Mouse (Mus musculus) liver, embryonic 14.5 days (tissue): Measurements from ENCODE around the gene Zfp113. TPM values are rescaled to one million over a fixed set of nuclear protein-coding genes. Genes with fewer than 3 reads are reported as not detected.
A peak's percentile ranks its signal among the peaks of the same experiment; 100 is the strongest.

Experiments
- ATAC-seq: fragments of 200-750 bp; cut with Nextera tagmentation; 2 replicates; pipeline ENCODE4 v1.8.0; 2017; ENCODE audit warnings: moderate number of reproducible peaks, mild to moderate bottlenecking, moderate library complexity; ENCODE audit not compliant: insufficient read depth
- DNase-seq, 3 experiments: peaks; one replicate each; pipeline ENCODE4 v3.0.0-alpha.2; 2012 to 2013; ENCODE audit warnings: low read depth in 3 of 3, low spot score in 3 of 3
- H3K27ac ChIP-seq: fragments of 300-500 bp; sonication (generic); 2 replicates; pipeline ENCODE4 v1.5.1; 2014; ENCODE audit warnings: moderate library complexity, mild to moderate bottlenecking, control low read depth, inconsistent platforms
- H3K27me3 ChIP-seq: fragments of 300-500 bp; sonication (generic); 2 replicates; pipeline ENCODE4 v1.6.1; 2014; ENCODE audit warnings: mild to moderate bottlenecking, low read length, moderate library complexity; ENCODE audit not compliant: control insufficient read depth, insufficient read depth
- H3K36me3 ChIP-seq: fragments of 300-500 bp; sonication (generic); replicated peaks from 2 replicates; pipeline ENCODE4 v1.6.1; 2014; ENCODE audit warnings: low read depth; ENCODE audit not compliant: control insufficient read depth, insufficient read depth
- H3K4me1 ChIP-seq, 2 experiments: fragments of 200-500 bp in 1 of 2; fragments of 300-500 bp in 1 of 2; sonication (generic) in 1 of 2; replicated peaks; 2 replicates each; pipeline ENCODE4 v1.6.1; 2012 to 2014; ENCODE audit warnings: antibody characterized with exemption in 1 of 2, inconsistent platforms in 1 of 2, low read length in 1 of 2; ENCODE audit not compliant: control insufficient read depth in 2 of 2, insufficient read depth in 2 of 2
- H3K4me2 ChIP-seq: fragments of 300-500 bp; sonication (generic); 2 replicates; pipeline ENCODE4 v1.6.1; 2014; ENCODE audit warnings: low read depth, mild to moderate bottlenecking, control low read depth, moderate library complexity
- H3K4me3 ChIP-seq, 2 experiments: fragments of 200-500 bp in 1 of 2; fragments of 300-500 bp in 1 of 2; sonication (generic) in 1 of 2; 2 replicates each; pipeline ENCODE4 v1.5.1; 2012 to 2014; ENCODE audit warnings: low read depth in 2 of 2, low read length in 2 of 2, mild to moderate bottlenecking in 2 of 2, control low read depth in 1 of 2, inconsistent platforms in 1 of 2, moderate library complexity in 1 of 2; ENCODE audit not compliant: insufficient read depth in 1 of 2
- H3K9ac ChIP-seq: fragments of 300-500 bp; sonication (generic); replicated peaks from 2 replicates; pipeline ENCODE4 v1.6.1; 2014; ENCODE audit warnings: mild to moderate bottlenecking, control low read depth, moderate library complexity
- H3K9me3 ChIP-seq: fragments of 300-500 bp; sonication (generic); 2 replicates; pipeline ENCODE4 v1.6.1; 2016; ENCODE audit warnings: low read length, mixed read lengths; ENCODE audit not compliant: control insufficient read depth
- CTCF ChIP-seq: IDR thresholded peaks from 2 replicates; pipeline ENCODE4 v1.5.1; 2016; ENCODE audit warnings: antibody characterized with exemption, low read depth, control low read depth
- EP300 ChIP-seq: IDR thresholded peaks from 2 replicates; pipeline ENCODE4 v1.6.1; 2016; ENCODE audit warnings: antibody characterized with exemption, low read depth
- WGBS: fragments of 180-500 bp; shearing (Covaris S2); extraction: QIAGEN DNeasy Blood & Tissue Kit; methylation state at CpG from one replicate; pipeline ENCODE4 v1.1.7; 2014; ENCODE audit not compliant: insufficient replicate concordance; 5-methylcytosine and 5-hydroxymethylcytosine counted together
- microRNA counts: library from miRNA; unstranded; fragments of <30 nt; microRNA quantifications from one replicate; lab custom pipeline; 2016
- microRNA-seq: library from miRNA; unstranded; fragments of <30 nt; microRNA quantifications from one replicate; pipeline ENCODE4, GENCODE M21; 2016
- polyA plus RNA-seq, 2 experiments: library from polyadenylated mRNA; depleted of rRNA in 1 of 2; stranded (reverse) in 1 of 2; unstranded in 1 of 2; fragments of >200 nt; fragmentation: Nextera tagmentation in 1 of 2; extraction: Ambion mirVana in 1 of 2; gene quantifications; 2 replicates each; pipeline versions ENCODE4 v1.2.1 to v1.2.3; 2012 to 2014

Zfp113 gene
- polyA plus RNA-seq, 2 experiments = 1.4 to 2.6 TPM

DNA sequence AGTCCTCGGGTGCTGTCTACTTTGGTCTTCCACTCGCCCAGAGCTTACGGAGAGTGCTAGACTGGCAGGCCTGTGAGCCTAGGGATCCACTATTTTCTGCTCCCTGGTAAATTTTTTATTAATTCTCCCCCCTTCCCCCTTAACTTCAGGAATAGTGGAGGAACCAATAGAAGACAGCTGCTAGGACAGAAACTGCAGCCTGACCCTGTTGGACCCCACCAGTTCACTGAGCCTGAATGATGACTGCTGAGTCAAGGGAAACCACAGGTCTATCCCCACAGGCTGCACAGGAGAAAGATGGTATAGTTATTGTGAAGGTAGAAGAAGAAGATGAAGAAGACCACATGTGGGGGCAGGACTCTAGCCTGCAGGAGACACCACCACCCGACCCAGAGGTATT, 62.8 kb downstream of the Zfp113 start:
- Histone ChIP-seq H3K36me3 (peaks cover 38% of the 10 kb centered on the region), H3K4me1 (peaks cover 6 to 10% of the 10 kb centered on the region in 2 experiments; a peak in 3 of 4 replicates), H3K4me2 (no peak overlapping the region), H3K4me3 (no peak overlapping the region), H3K9ac (no peak overlapping the region), H3K27ac (no peak overlapping the region), H3K27me3 (no peaks in the 10 kb centered on the region), H3K9me3 (no peaks in the 10 kb centered on the region)
- TF ChIP-seq EP300 (no peak), CTCF (no peak)
- WGBS = 83% methylated on average over 4 of the region's 4 CpGs
- DNase-seq (no peak), ATAC-seq (no peak)

DNA sequence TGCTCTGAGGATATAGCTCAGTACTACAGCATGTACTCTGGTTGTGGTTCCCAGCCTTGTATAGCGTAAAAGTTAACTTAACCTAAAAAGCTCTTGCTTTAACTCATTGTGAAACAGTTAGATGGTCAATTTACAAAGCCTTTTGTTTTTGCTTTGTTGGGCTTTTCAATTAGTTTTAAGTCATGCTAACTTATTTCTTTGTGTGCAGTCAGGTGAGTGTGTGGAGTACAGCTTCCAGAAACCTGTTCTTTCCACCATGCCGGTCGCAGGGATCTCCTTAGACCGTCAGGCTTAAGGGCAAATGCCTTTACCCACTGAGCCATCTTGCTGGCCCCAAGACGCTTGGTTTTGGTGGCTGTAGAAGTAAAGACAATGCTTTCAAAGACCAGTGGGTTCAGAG, 64.8 kb downstream of the Zfp113 start:
- H3K27ac ChIP-seq = no peak overlapping the region
- ATAC-seq = no peak
- H3K4me1 ChIP-seq = peaks cover 6 to 12% of the 10 kb centered on the region in 2 experiments; a peak in 3 of 4 replicates
- H3K4me2 ChIP-seq = no peak overlapping the region
- H3K36me3 ChIP-seq = peaks cover 20% of the 10 kb centered on the region
- H3K4me3 ChIP-seq = no peak overlapping the region
- no peaks in the 10 kb centered on the region for H3K27me3 ChIP-seq
- H3K9me3 ChIP-seq = no peaks in the 10 kb centered on the region
- no peak overlapping the region for H3K9ac ChIP-seq
- no peak for DNase-seq
- WGBS = 92% methylated on average over 5 of the region's 5 CpGs
- TF ChIP-seq EP300 (no peak), CTCF (no peak)

DNA sequence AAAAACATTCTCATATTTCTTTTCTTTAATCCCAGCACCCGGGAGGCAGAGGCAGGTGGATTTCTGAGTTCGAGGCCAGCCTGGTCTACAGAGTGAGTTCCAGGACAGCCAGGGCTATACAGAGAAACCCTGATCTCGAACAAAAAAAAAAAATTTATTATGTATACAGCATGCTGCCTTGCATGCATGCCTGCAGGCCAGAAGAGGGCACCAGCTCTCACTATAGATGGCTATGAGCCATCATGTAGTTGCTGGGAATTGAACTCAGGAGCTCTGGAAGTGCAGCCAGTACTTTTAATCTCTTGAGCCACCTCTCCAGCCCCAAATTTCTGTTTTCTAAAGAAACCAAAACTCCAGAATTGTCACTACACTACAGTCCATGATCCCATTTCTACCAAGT, 65.3 kb downstream of the Zfp113 start:
- Histone ChIP-seq H3K27me3 (no peaks in the 10 kb centered on the region), H3K4me3 (no peak overlapping the region), H3K4me2 (no peak overlapping the region), H3K9me3 (no peaks in the 10 kb centered on the region), H3K27ac (no peak overlapping the region), H3K4me1 (peaks cover 6 to 12% of the 10 kb centered on the region in 2 experiments; a peak in 3 of 4 replicates), H3K36me3 (peaks cover 19% of the 10 kb centered on the region), H3K9ac (no peak overlapping the region)
- TF ChIP-seq CTCF = peak; percentile 67
- TF ChIP-seq EP300 = no peak
- DNase-seq (no peak), ATAC-seq (no peak)
- WGBS = 54% methylated on average over 3 of the region's 3 CpGs

MicroRNAs encoded within 50 kb of the gene (microRNA counts, 519-probe panel; counts per million panel counts)
- microRNA mmu-miR-106b (lab: Ali Mortazavi, UCI) (7,997 counts per million, percentile 81 among the panel's probes with 10 or more counts), microRNA mmu-miR-25 (lab: Ali Mortazavi, UCI) (8,710 counts per million, percentile 91 among the panel's probes with 10 or more counts), microRNA mmu-miR-93 (lab: Ali Mortazavi, UCI) (8,038 counts per million, percentile 83 among the panel's probes with 10 or more counts)

Small RNA genes within 50 kb of the gene (microRNA-seq; reads per million reads assigned to microRNA genes)
- gene Mir106b = 13,688 reads per million, percentile 94 among the genes with 10 or more reads in this experiment
- gene Mir25 = 2,342 reads per million, percentile 81 among the genes with 10 or more reads in this experiment
- 18,123 reads per million, percentile 95 among the genes with 10 or more reads in this experiment for gene Mir93

Other genes with a start within 250 kb of the Zfp113 start
- gene Cyp3a13, start 234.1 kb downstream of the Zfp113 start, polyA plus RNA-seq (2012; rRNA removed) = 0.83 and 0.87 TPM in 2 replicates
- gene Cyp3a13, start 234.1 kb downstream of the Zfp113 start, polyA plus RNA-seq (2014; fragmentation: Nextera tagmentation; extraction: Ambion mirVana) = 3.2 and 3.4 TPM in 2 replicates
- 0.01 TPM in 1 of 2 replicates, not detected in the other for gene Gjc3, start 192.6 kb downstream of the Zfp113 start, polyA plus RNA-seq (2012; rRNA removed)
- gene Gjc3, start 192.6 kb downstream of the Zfp113 start, polyA plus RNA-seq (2014; fragmentation: Nextera tagmentation; extraction: Ambion mirVana) = not detected in 2 replicates
- 2.7 TPM in 2 replicates for gene Azgp1, start 174.2 kb downstream of the Zfp113 start, polyA plus RNA-seq (2012; rRNA removed)
- gene Azgp1, start 174.2 kb downstream of the Zfp113 start, polyA plus RNA-seq (2014; fragmentation: Nextera tagmentation; extraction: Ambion mirVana) = 3.3 and 4.7 TPM in 2 replicates
- gene Smok3a, start 134.5 kb downstream of the Zfp113 start, polyA plus RNA-seq (2012; rRNA removed) = not detected in 2 replicates
- gene Smok3a, start 134.5 kb downstream of the Zfp113 start, polyA plus RNA-seq (2014; fragmentation: Nextera tagmentation; extraction: Ambion mirVana) = not detected in 2 replicates
- not detected in 2 replicates for gene Smok3b, start 134.3 kb downstream of the Zfp113 start, polyA plus RNA-seq (2012; rRNA removed)
- gene Smok3b, start 134.3 kb downstream of the Zfp113 start, polyA plus RNA-seq (2014; fragmentation: Nextera tagmentation; extraction: Ambion mirVana) = not detected in 2 replicates
- gene Smok3c, start 102.5 kb downstream of the Zfp113 start, polyA plus RNA-seq (2012; rRNA removed) = not detected in 2 replicates
- gene Smok3c, start 102.5 kb downstream of the Zfp113 start, polyA plus RNA-seq (2014; fragmentation: Nextera tagmentation; extraction: Ambion mirVana) = not detected in 2 replicates
- gene Zkscan1, start 70.7 kb downstream of the Zfp113 start, polyA plus RNA-seq (2012; rRNA removed) = 1.5 and 2.2 TPM in 2 replicates
- gene Zkscan1, start 70.7 kb downstream of the Zfp113 start, polyA plus RNA-seq (2014; fragmentation: Nextera tagmentation; extraction: Ambion mirVana) = 4.7 and 4.9 TPM in 2 replicates
- gene Zscan21, start 38.8 kb downstream of the Zfp113 start, polyA plus RNA-seq (2012; rRNA removed) = 5.3 and 7.7 TPM in 2 replicates
- 13.3 and 13.9 TPM in 2 replicates for gene Zscan21, start 38.8 kb downstream of the Zfp113 start, polyA plus RNA-seq (2014; fragmentation: Nextera tagmentation; extraction: Ambion mirVana)
- gene Cops6, start 5.3 kb upstream of the Zfp113 start, polyA plus RNA-seq (2012; rRNA removed) = 57.7 and 62.4 TPM in 2 replicates
- gene Cops6, start 5.3 kb upstream of the Zfp113 start, polyA plus RNA-seq (2014; fragmentation: Nextera tagmentation; extraction: Ambion mirVana) = 123 and 128 TPM in 2 replicates
- 10.3 and 10.8 TPM in 2 replicates for gene Ap4m1, start 16.3 kb upstream of the Zfp113 start, polyA plus RNA-seq (2012; rRNA removed)
- gene Ap4m1, start 16.3 kb upstream of the Zfp113 start, polyA plus RNA-seq (2014; fragmentation: Nextera tagmentation; extraction: Ambion mirVana) = 3.9 and 4.6 TPM in 2 replicates
- gene Mcm7, start 16.7 kb upstream of the Zfp113 start, polyA plus RNA-seq (2012; rRNA removed) = 96.1 and 116 TPM in 2 replicates
- gene Mcm7, start 16.7 kb upstream of the Zfp113 start, polyA plus RNA-seq (2014; fragmentation: Nextera tagmentation; extraction: Ambion mirVana) = 182 and 200 TPM in 2 replicates
- 32.8 and 34.7 TPM in 2 replicates for gene Taf6, start 31.7 kb upstream of the Zfp113 start, polyA plus RNA-seq (2012; rRNA removed)
- 33.2 and 37.9 TPM in 2 replicates for gene Taf6, start 31.7 kb upstream of the Zfp113 start, polyA plus RNA-seq (2014; fragmentation: Nextera tagmentation; extraction: Ambion mirVana)
- 6.3 and 9.5 TPM in 2 replicates for gene Cnpy4, start 31.7 kb upstream of the Zfp113 start, polyA plus RNA-seq (2012; rRNA removed)
- 12.6 and 12.8 TPM in 2 replicates for gene Cnpy4, start 31.7 kb upstream of the Zfp113 start, polyA plus RNA-seq (2014; fragmentation: Nextera tagmentation; extraction: Ambion mirVana)
- 1.8 and 2.2 TPM in 2 replicates for gene Mblac1, start 38.6 kb upstream of the Zfp113 start, polyA plus RNA-seq (2012; rRNA removed)
- gene Mblac1, start 38.6 kb upstream of the Zfp113 start, polyA plus RNA-seq (2014; fragmentation: Nextera tagmentation; extraction: Ambion mirVana) = 2.2 and 2.9 TPM in 2 replicates
- gene Nxpe5, start 70.2 kb upstream of the Zfp113 start, polyA plus RNA-seq (2012; rRNA removed) = 0.09 and 0.10 TPM in 2 replicates
- 0.09 and 0.23 TPM in 2 replicates for gene Nxpe5, start 70.2 kb upstream of the Zfp113 start, polyA plus RNA-seq (2014; fragmentation: Nextera tagmentation; extraction: Ambion mirVana)
- 26.2 and 36.3 TPM in 2 replicates for gene Lamtor4, start 99.7 kb upstream of the Zfp113 start, polyA plus RNA-seq (2012; rRNA removed)
- 35.5 and 35.6 TPM in 2 replicates for gene Lamtor4, start 99.7 kb upstream of the Zfp113 start, polyA plus RNA-seq (2014; fragmentation: Nextera tagmentation; extraction: Ambion mirVana)
- gene BC037034, start 108.3 kb upstream of the Zfp113 start, polyA plus RNA-seq (2012; rRNA removed) = 22.4 and 27.6 TPM in 2 replicates
- gene BC037034, start 108.3 kb upstream of the Zfp113 start, polyA plus RNA-seq (2014; fragmentation: Nextera tagmentation; extraction: Ambion mirVana) = 1.9 and 2.5 TPM in 2 replicates
- 0.01 TPM in 1 of 2 replicates, not detected in the other for gene Gal3st4, start 117.1 kb upstream of the Zfp113 start, polyA plus RNA-seq (2012; rRNA removed)
- gene Gal3st4, start 117.1 kb upstream of the Zfp113 start, polyA plus RNA-seq (2014; fragmentation: Nextera tagmentation; extraction: Ambion mirVana) = 0.14 and 0.18 TPM in 2 replicates
- gene Gm43720, start 124.2 kb upstream of the Zfp113 start, polyA plus RNA-seq (2012; rRNA removed) = not detected in 2 replicates
- gene Gm43720, start 124.2 kb upstream of the Zfp113 start, polyA plus RNA-seq (2014; fragmentation: Nextera tagmentation; extraction: Ambion mirVana) = 0.01 and 0.04 TPM in 2 replicates
- gene Gpc2, start 124.3 kb upstream of the Zfp113 start, polyA plus RNA-seq (2012; rRNA removed) = 1.7 and 2.5 TPM in 2 replicates
- gene Gpc2, start 124.3 kb upstream of the Zfp113 start, polyA plus RNA-seq (2014; fragmentation: Nextera tagmentation; extraction: Ambion mirVana) = not detected in 2 replicates
- 2.7 and 3.1 TPM in 2 replicates for gene Stag3, start 124.5 kb upstream of the Zfp113 start, polyA plus RNA-seq (2012; rRNA removed)
- gene Stag3, start 124.5 kb upstream of the Zfp113 start, polyA plus RNA-seq (2014; fragmentation: Nextera tagmentation; extraction: Ambion mirVana) = 1.8 and 1.9 TPM in 2 replicates
- gene Pvrig, start 186.2 kb upstream of the Zfp113 start, polyA plus RNA-seq (2012; rRNA removed) = 0.33 and 0.49 TPM in 2 replicates
- gene Pvrig, start 186.2 kb upstream of the Zfp113 start, polyA plus RNA-seq (2014; fragmentation: Nextera tagmentation; extraction: Ambion mirVana) = 0.34 and 0.36 TPM in 2 replicates